Mouse (Mus musculus): ENCODE data around the gene F13b.

Gene F13b

DNA sequence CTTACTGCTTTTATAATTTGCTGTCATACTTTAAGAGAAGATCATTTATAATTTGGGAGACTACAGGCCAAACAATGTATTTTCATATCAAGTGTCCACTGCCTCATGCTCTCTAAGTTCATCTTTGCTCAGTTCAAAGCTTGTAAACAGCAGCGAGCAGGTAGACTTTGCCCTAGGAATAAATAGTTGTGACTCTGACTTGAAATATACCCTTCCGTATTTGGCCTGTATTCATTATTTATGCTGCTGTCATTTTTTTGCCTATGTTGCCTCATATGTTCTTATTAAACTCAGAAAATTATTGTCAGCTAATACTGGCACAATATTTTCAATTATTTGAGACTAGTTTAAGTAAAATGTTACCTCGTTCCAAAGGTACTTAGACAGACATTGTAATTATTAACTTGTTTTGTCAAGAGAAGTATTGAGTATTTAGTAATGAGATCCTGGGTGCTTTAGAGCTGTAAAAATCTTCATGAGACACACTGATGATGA, at the start of gene F13b:
Gene F13b, plus strand, starts transcription at position 445 of the 495 bp plus-strand sequence.
- in situ Hi-C loops (cut with MboI; ENCODE audit: unreplicated experiment in 2 of 2) = no loop called here

DNA sequence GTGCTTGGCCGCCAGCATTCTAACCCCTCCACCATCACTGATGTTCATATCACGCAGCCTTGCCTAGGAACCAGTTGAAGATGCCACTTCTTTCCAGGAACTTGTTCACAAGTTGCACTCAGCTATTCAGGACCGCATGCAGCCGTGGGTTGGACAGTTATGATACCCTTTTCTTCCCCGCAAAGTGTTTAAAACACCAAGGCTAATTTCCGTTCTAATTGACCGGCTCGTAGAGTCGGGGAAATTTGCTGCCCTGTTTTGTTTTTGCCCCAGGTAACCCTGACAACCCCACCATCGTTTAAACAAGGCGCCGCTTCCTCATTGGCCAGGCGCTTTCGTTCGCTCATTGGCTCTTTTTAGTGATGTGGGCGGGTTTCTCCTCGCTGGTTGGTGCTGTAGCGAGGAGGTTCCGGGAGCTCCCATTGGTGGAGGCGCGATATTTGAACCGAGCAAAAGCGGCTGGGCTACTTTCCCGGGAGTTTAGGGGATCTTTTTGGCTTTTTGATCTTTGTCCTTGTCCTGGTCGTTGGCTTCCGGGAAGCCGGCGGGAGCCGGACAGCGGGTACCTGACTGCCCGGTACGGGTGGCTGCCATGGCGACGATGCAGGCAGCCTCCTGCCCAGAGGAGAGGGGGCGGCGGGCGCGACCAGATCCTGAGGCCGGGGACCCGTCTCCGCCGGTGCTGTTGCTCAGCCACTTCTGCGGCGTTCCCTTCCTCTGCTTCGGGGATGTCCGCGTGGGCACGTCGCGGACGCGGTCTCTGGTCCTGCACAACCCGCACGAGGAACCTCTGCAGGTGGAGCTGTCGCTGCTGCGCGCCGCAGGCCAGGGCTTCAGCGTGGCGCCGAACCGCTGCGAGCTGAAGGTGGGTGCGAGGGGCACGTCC, 46.9 kb upstream of the F13b start, which contains the start of gene Aspm:
Gene Aspm, plus strand, starts transcription at position 433 of the 886 bp plus-strand sequence.
- in situ Hi-C loops (cut with MboI; ENCODE audit: unreplicated experiment in 2 of 2) = loop anchor here in 1 of 2 experiments (25.0 kb wide), 1 partner anchor 1083 kb away; no protein-coding TSS in a partner anchor

DNA sequence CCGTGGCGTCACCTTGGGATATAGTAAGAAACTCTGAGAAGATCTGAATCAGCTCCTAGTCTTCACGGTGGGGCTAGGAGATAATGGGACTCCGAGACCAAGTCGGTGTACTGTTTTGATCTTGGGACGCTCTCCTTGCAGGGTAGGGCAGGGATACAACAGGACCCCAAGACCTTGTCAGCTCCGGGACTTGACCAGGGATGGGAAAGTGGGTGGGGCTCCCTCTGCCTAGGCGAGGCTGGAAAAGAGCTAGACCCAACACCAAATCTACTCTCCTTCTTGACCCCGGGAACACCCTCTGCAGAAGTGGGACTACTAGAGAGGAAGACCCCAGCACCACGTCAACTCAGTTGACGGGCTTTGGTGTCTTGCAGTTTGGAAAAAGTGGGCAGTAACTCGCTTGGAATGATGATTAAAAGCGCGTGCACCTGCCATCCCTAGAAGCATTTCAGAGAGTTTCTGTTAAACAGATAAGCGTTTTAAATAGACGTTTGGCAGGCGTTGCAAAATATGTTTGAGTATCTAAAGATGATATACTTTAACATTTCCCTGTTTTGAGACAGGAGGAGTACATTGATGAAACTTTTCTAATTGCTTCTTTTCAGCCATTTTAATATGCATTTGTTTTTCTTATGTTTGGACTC, 46.2 kb upstream of the F13b start:
- in situ Hi-C loops (cut with MboI; ENCODE audit: unreplicated experiment in 2 of 2) = loop anchor here in 1 of 2 experiments (25.0 kb wide), 1 partner anchor 1082 kb away; no protein-coding TSS in a partner anchor

DNA sequence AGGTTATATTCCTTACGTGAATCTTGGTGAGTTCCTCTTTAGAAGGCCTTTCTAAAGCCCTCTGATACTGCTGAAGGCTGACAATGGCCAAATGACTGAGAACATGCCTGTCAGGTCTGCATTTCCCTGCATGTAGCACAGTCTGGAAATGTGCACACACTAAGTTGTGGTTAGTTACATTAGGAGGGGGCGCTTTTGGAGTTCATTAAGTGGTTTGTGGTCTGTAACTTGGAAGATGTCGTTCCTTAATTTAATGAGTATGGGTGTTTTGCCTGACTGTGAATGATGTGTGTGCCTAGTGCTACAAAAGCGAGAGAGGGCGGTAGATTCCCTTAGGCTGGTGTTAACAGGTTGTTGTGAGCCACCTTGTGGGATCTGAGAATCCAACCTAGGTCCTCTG, 40.7 kb upstream of the F13b start:
- in situ Hi-C loops (cut with MboI; ENCODE audit: unreplicated experiment in 2 of 2) = loop anchor here in 1 of 2 experiments (25.0 kb wide), 1 partner anchor 1076 kb away; no protein-coding TSS in a partner anchor

DNA sequence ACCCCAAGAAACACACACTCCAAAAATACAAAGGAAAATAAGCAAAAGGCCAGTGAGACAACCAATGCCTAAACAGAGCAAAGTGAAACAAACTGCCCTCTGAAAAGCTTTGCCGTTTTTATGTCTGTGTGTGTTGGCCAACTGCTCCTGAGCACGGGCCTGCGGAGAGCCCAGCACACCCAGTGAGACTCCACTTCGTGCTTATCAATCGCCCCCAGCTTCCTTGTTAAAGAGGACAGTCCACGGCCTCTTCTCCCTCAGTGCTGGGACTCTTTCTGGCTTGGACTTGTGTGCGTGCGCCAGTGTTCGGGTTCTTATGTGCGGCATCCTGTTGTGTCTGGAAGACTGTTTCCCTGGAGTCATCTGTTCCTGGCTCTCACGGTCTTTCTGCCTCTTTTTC, 35.6 kb upstream of the F13b start:
- in situ Hi-C loops (cut with MboI; ENCODE audit: unreplicated experiment in 2 of 2) = loop anchor here in 1 of 2 experiments (25.0 kb wide), 1 partner anchor 1071 kb away; no protein-coding TSS in a partner anchor

DNA sequence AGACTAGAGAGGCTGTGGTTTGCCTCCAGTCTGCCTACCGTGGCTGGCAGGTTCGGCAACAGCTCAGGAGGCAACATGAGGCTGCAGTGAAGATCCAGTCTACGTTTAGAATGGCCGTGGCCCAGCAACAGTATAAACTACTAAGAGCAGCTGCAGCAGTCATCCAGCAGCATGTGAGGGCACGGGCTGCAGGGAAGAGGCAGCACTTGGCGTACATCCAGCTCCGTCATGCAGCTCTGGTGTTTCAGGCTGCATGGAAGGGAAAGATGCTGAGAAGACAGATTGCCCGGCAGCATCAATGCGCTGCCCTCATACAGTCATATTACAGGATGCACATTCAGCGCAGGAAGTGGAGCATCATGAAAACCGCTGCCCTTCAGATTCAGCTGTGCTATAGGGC, 22.6 kb upstream of the F13b start:
- in situ Hi-C loops (cut with MboI; ENCODE audit: unreplicated experiment in 2 of 2) = no loop called here

DNA sequence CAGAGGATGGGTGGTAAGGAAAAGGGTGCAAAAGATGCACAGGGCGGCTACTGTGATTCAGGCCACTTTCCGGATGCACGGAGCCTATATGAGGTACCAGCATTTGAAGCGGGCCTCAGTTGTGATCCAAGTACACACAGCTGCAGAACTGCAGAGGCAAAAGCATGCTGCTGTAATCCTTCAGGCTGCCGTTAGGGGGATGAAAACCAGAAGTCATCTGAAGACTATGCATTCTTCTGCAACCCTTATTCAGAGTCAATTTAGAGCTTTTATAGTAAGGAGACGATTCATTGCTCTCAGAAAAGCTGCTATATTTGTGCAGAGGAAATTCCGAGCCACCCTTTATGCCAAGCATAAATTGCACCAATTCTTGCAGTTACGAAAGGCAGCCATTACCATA, 21.3 kb upstream of the F13b start:
- in situ Hi-C loops (cut with MboI; ENCODE audit: unreplicated experiment in 2 of 2) = no loop called here

DNA sequence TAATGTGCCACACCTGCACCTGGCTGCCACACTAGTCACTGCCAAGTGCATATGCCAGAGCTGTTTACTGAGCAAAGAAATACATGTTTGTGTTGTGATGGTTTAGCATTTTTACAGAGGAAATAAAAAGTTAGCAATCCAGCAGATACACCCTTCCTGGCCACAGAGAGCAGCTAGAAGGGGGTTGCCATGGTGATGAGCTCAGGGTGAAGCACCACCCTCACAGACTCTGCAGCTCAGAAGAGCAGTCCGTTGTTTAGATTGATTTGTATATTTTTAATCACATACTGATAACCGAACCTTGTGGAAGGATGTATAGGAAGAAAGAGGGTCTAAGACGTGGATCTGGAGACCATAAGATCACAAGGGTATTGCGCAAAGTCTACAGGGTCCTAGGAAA, 20.4 kb upstream of the F13b start:
- in situ Hi-C loops (cut with MboI; ENCODE audit: unreplicated experiment in 2 of 2) = no loop called here

DNA sequence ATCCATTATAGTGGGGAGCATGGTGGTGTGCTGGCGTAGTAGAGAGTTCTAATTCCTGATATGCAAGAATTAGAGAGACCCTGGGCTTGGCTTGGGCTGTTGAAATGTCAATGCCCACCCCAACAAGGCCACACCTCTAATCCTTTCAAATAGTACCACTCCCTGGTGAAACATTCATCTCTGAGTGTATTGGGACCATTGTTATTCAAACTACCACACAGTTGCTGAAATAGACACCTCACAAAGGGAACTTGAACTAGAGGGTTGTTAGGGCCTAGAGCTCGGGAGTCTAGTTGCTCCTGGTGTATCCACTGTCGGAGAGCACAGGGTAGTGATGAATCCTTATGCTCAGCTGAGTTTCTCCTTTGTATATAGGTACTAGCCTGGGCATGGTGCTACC, 6.9 kb upstream of the F13b start:
- in situ Hi-C loops (cut with MboI; ENCODE audit: unreplicated experiment in 2 of 2) = no loop called here

DNA sequence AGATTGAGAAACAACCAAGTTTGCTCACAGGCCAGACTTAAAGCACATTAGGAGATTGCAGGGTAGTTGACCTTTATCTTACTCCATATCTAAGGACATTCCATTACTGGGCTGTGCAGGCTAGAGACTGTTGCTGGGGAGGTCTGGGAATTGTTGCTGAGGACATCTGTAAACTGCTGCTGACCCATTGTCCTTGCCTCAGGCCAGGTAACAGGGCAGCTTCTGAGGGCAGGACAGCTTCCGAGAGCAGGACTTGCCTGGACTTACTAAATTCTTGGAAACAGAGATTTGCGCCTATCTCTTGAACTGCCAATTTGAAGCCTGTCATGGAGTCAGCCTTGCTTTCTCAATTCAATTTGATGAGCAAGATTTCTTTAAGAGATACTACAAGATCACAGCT, 6.1 kb upstream of the F13b start:
- in situ Hi-C loops (cut with MboI; ENCODE audit: unreplicated experiment in 2 of 2) = no loop called here

DNA sequence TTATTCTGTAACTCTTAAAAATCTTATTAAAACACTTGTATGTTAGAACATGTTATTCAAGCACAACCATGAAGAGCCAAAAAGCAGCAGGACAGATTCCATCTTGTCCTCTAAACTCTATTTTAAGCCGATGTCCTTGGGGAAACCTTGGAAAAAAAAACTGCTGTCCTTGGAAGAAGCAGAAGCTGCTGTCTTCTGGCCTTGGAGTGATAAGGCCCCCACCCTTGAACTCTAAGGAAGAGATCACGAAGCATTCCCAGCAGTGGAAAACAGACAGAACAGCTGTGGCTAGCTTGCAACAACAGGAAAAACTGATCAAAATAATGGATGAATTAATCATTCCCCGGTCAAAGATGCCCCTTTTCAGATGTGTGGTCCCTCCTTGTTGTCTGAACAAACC, 5.3 kb upstream of the F13b start:
- in situ Hi-C loops (cut with MboI; ENCODE audit: unreplicated experiment in 2 of 2) = no loop called here

DNA sequence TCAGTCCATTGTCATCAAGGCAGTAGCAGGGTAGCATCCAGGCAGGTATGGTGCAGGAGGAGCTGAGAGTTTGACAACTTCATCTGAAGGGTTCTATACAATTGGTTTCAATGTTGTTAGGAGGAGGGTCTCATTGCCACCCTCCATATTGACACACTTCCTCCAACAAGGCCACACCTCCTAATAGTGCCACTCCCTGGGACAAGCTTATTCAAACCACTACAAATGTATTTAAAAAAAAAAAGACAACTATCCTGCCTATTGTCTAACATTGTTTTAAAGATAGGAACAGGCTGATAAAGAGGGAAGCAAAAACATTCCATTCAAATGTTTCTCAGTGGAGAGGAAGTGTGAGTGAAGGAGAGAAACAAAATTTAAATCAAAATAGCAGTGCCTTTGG, 1.8 kb upstream of the F13b start:
- in situ Hi-C loops (cut with MboI; ENCODE audit: unreplicated experiment in 2 of 2) = no loop called here

DNA sequence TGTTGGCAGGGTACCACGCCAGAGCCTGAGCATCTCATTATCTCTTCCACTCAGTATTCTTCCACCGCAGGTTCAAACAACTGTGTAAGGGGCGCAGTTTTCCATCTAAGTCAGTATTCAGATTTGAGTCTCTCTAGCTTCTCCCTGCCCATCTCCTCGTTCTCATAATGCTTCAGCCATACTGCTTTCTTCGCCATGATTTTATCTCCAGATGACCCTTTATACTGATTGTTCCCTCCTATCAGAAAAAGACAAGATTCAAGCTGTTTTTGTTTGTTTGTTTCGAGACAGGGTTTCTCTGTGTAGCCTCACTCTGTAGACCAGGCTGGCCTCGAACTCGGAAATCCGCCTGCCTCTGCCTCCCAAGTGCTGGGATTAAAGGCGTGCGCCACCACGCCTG, 13.1 kb downstream of the F13b start:
- in situ Hi-C loops (cut with MboI; ENCODE audit: unreplicated experiment in 2 of 2) = no loop called here

DNA sequence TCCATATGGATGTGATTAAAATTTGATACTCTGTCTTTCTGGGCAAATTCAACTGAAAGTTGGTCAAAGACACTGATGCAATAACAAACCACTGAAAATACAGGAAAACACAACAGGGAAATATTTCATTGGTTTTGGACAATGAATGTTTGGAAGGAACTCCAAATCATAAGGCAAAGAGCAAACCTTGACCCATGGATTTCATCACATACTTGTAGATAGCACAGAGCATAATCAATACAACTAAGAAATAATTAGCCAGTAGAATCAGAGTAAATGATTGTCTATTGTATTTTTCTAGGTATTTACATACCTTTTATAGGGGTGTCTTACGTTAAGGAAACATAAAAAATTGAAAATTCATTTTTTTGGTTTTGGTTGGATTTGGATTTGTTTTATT, 47.0 kb downstream of the F13b start:
- in situ Hi-C loops (cut with MboI; ENCODE audit: unreplicated experiment in 2 of 2) = no loop called here

DNA sequence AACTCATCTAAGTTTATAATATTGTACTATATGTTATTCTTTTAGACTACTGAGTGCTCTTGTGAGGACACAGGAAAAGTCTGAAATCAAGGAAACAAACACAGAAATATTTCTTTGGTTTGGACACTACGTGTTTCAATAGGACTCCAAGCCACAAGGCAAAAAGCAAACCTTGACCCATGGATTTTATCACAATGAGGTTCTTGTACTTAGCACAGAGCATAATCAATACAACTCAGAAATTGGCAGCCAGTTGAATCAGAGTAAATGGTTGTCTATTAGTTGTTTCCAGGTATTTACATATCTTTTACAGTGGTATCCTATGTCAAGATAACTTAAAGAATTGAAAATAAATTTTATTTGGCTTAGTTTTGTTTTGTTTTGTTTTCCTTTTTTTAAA, 49.8 kb downstream of the F13b start:
- in situ Hi-C loops (cut with MboI; ENCODE audit: unreplicated experiment in 2 of 2) = no loop called here

DNA sequence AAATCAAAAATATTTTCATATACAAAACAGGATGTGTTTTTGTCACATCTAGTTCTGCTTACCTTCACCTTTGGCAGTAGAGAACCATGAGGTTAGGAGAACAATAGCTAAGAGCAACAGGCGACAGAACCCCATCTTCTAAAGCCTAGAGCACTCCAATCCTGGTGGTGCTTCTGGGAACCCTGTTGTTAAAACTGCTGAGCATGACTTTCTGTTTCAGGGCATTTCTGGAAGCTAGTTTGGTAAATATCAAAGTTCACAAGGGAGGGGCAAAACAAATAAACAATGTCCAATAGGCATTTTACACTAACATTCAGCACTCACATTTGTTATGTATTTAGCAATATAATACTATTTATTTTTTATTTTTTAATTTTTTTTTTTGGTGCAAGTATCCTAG, 58.5 kb downstream of the F13b start, which contains the start of gene Cfhr1:
Gene Cfhr1, minus strand, starts transcription at position 249 of the 400 bp plus-strand sequence.
- in situ Hi-C loops (cut with MboI; ENCODE audit: unreplicated experiment in 2 of 2) = no loop called here
